Mouse (Mus musculus): ENCODE measurements around the gene Tgfb3. TPM values are rescaled to one million over a fixed set of nuclear protein-coding genes. Genes with fewer than 3 reads are reported as not detected.

Gene Tgfb3
- polyA plus RNA-seq, 1 experiment = 1.3 TPM

DNA sequence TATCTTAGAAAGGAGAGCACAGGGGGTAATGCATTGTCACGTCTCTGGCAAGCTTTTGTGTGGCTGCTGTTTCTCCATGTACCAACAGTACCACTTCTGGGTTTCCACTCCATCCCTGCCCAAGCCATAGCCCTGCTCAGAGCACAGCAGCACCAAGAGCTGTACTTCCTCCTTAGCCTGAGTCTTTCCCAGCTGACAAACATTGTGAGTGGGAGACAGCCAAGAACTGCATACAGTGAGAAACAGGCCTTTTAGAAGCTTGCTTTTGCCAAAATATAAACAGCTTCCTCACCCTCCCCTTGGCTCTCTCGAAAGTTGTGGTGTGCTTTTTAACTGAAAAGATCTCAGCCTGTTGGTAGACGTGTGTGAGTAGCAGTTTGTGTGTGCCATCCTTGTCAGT lies 71.5 kb downstream of the Tgfb3 start:
- no peaks in the 10 kb centered on the region for H3K27me3 ChIP-seq (ENCODE audit: control insufficient read depth, insufficient read depth, low read length, poor library complexity, severe bottlenecking)

More for the DNA sequence above, 71.5 kb downstream of the Tgfb3 start:
- no peak overlapping the region for H3K4me3 ChIP-seq (ENCODE audit: low read depth, low read length)
- no peaks in the 10 kb centered on the region for H3K36me3 ChIP-seq (ENCODE audit: control insufficient read depth, insufficient read depth, low read length, poor library complexity, severe bottlenecking)
- H3K9ac ChIP-seq (ENCODE audit: low read depth, poor library complexity, severe bottlenecking) = no peak overlapping the region
- H3K27ac ChIP-seq (ENCODE audit: insufficient read depth, low read length) = no peak overlapping the region
- TF ChIP-seq EP300 (IDR thresholded peaks at IDR 0.05; ENCODE audit: insufficient read depth, low read depth, low read length) (no peak), CTCF (IDR thresholded peaks at IDR 0.05; ENCODE audit: low read depth, low read length) (no peak), POLR2A (IDR thresholded peaks at IDR 0.05; ENCODE audit: insufficient read depth, low read length) (no peak)
- H3K4me1 ChIP-seq (ENCODE audit: control insufficient read depth, insufficient read depth, low read length) = no peaks in the 10 kb centered on the region
- H3K9me3 ChIP-seq (replicated peaks; ENCODE audit: control insufficient read depth, insufficient read depth, low read length, poor library complexity, severe bottlenecking) = no peaks in the 10 kb centered on the region

Other genes with a start within 250 kb of the Tgfb3 start
- 41.6 and 44.2 TPM in 2 replicates for gene Ift43, start 3.5 kb upstream of the Tgfb3 start, polyA plus RNA-seq (2011; ENCODE audit: insufficient read depth, insufficient read length, low read depth, missing spikeins)
- gene Gpatch2l, start 162.8 kb upstream of the Tgfb3 start, polyA plus RNA-seq (2011; ENCODE audit: insufficient read depth, insufficient read length, low read depth, missing spikeins) = 17.8 and 20.3 TPM in 2 replicates

Measured in ES-Bruce4 (cell line).